Mouse (Mus musculus) embryonic facial prominence, embryonic 13.5 days (tissue): ENCODE measurements at regions not wholly inside any gene's neighbourhood (a gene's known extent, or its start where the extent isn't known, plus 50 kb on each side); places are given as distances from the start of the nearest gene placed in this dataset.
A peak's percentile ranks its signal among the peaks of the same experiment; 100 is the strongest.

Experiments used
- ATAC-seq: fragments of 200-750 bp; cut with Nextera tagmentation; 2 replicates; pipeline ENCODE4 v1.8.0; 2017; ENCODE audit warnings: low read depth; ENCODE audit not compliant: insufficient number of reproducible peaks, insufficient read depth, low FRiP score, low TSS enrichment
- H3K27ac ChIP-seq: fragments of 300-500 bp; sonication (generic); 2 replicates; pipeline ENCODE4 v1.5.1; 2015; ENCODE audit warnings: moderate library complexity, mild to moderate bottlenecking, inconsistent platforms
- H3K27me3 ChIP-seq: fragments of 300-500 bp; sonication (generic); 2 replicates; pipeline ENCODE4 v1.6.1; 2015; ENCODE audit warnings: mild to moderate bottlenecking, inconsistent platforms
- H3K36me3 ChIP-seq: fragments of 300-500 bp; sonication (generic); 2 replicates; pipeline ENCODE4 v1.6.1; 2015; ENCODE audit warnings: mild to moderate bottlenecking, inconsistent platforms
- H3K4me1 ChIP-seq: fragments of 300-500 bp; sonication (generic); 2 replicates; pipeline ENCODE4 v1.6.1; 2015; ENCODE audit warnings: inconsistent platforms
- H3K4me2 ChIP-seq: fragments of 300-500 bp; sonication (generic); 2 replicates; pipeline ENCODE4 v1.6.1; 2015; ENCODE audit warnings: moderate library complexity, mild to moderate bottlenecking, inconsistent platforms
- H3K4me3 ChIP-seq: fragments of 300-500 bp; sonication (generic); 2 replicates; pipeline ENCODE4 v1.5.1; 2015; ENCODE audit warnings: mild to moderate bottlenecking, inconsistent platforms
- H3K9ac ChIP-seq: fragments of 300-500 bp; sonication (generic); 2 replicates; pipeline ENCODE4 v1.6.1; 2015; ENCODE audit warnings: mild to moderate bottlenecking, inconsistent platforms
- H3K9me3 ChIP-seq: fragments of 300-500 bp; sonication (generic); 2 replicates; pipeline ENCODE4 v1.6.1; 2016; ENCODE audit warnings: inconsistent platforms
- WGBS: fragments of 180-500 bp; shearing (Covaris S2); methylation state at CpG from one replicate; pipeline ENCODE4 v1.1.7; 2015; ENCODE audit warnings: mixed read lengths; 5-methylcytosine and 5-hydroxymethylcytosine counted together

DNA sequence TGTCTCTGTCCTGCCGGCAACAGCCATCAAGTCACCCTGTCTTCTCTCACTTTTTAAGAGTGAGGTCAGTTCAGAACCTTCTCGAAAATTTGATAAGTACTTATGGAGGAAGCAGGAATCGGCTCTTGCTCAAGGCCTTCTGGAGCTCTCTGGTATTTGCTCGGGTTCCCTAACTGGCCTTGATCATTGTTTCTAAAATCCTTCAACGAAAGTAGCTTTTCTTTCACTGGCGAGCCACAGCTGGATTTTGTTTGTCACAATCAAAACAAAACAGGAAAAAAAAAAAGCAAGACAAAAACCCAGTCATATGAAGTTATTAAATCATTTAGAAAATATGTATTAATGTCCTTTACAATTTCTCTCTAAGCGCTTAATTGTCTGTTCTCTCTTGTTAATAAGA is 156.6 kb upstream of the Tex13c2 start:
- WGBS = 64% methylated on average over 7 of the region's 7 CpGs
- no peak for ATAC-seq

DNA sequence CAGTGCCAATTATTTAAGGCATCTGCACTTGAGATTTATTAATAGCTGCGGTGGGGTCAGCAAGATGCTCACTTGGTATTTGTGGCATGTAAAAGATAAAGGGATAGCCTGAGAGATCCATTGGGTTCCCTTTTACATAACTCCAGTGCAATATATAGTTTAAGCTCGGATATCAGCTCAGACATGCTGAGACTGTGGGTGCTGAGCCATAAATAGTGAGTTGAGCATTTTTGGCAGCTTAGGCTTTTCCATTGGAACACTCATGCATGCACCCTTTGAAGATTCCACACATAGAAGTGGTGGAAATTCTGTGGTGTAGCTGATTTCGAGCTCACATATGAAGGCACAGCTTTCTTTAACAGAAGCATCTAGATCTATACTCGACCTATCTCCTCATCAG is 155.9 kb upstream of the Tex13c2 start:
- Histone ChIP-seq H3K9me3 (no peaks in the 10 kb centered on the region), H3K27me3 (no peaks in the 10 kb centered on the region), H3K4me2 (no peak overlapping the region), H3K36me3 (no peaks in the 10 kb centered on the region), H3K4me1 (no peaks in the 10 kb centered on the region), H3K4me3 (no peak overlapping the region), H3K9ac (no peak overlapping the region), H3K27ac (no peak overlapping the region)
- ATAC-seq = no peak
- WGBS = 63% methylated on average over 4 of the region's 4 CpGs

More for the DNA sequence above, 156.6 kb upstream of the Tex13c2 start:
- H3K36me3 ChIP-seq = no peaks in the 10 kb centered on the region
- no peak overlapping the region for H3K4me3 ChIP-seq
- H3K9me3 ChIP-seq = no peaks in the 10 kb centered on the region
- H3K4me1 ChIP-seq = no peaks in the 10 kb centered on the region
- H3K4me2 ChIP-seq = no peak overlapping the region
- no peak overlapping the region for H3K27ac ChIP-seq
- H3K27me3 ChIP-seq = no peaks in the 10 kb centered on the region
- no peak overlapping the region for H3K9ac ChIP-seq

DNA sequence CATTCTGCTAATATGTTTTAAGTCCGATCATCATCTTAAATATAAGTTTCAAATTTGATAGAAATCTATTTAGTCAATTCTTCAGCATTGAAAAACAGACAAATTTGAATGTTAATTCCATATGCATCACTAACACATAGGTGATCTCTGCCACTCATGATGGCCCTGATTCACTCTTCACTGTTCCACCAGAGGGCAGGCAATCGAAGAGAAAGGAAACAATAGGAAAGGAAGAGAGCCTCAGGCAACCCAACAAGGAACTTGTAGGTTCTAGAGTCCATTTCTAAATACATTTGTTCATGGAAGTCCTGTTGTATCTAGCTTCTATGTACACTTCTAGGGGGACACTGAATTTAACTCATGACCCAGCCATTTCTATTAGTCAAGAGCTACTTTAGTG is 154.7 kb upstream of the Tex13c2 start:
- H3K27me3 ChIP-seq = no peaks in the 10 kb centered on the region
- H3K36me3 ChIP-seq = no peaks in the 10 kb centered on the region
- H3K4me3 ChIP-seq = no peak overlapping the region
- H3K4me1 ChIP-seq = no peaks in the 10 kb centered on the region
- no peak overlapping the region for H3K9ac ChIP-seq
- 91% methylated on average over 2 of the region's 2 CpGs for WGBS
- no peak overlapping the region for H3K4me2 ChIP-seq
- no peak overlapping the region for H3K27ac ChIP-seq
- no peaks in the 10 kb centered on the region for H3K9me3 ChIP-seq
- no peak for ATAC-seq

DNA sequence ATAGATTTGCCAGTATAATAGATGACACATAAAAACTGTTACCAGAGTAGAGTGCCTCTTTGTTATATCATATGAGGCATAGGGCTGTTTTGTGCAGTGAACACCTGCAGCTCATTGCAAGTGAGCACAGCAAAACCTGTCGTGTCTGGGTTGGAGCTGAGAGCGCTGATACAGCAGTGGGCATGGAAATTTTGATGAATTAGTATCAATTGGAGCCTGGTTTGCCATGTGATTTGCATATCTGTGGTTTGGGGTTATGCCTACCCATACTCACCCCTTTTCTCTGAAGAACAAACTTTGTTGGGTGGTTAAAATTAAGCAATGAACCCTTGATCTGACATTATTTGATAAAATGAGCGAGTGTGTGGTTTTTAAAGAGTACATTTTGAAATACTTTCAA is 152.7 kb upstream of the Tex13c2 start:
- Histone ChIP-seq H3K27me3 (no peaks in the 10 kb centered on the region), H3K27ac (no peak overlapping the region), H3K4me1 (no peaks in the 10 kb centered on the region), H3K9ac (no peak overlapping the region), H3K4me3 (no peak overlapping the region), H3K9me3 (no peaks in the 10 kb centered on the region), H3K36me3 (no peaks in the 10 kb centered on the region), H3K4me2 (no peak overlapping the region)
- no peak for ATAC-seq
- WGBS = 80% methylated on average over 3 of the region's 3 CpGs

DNA sequence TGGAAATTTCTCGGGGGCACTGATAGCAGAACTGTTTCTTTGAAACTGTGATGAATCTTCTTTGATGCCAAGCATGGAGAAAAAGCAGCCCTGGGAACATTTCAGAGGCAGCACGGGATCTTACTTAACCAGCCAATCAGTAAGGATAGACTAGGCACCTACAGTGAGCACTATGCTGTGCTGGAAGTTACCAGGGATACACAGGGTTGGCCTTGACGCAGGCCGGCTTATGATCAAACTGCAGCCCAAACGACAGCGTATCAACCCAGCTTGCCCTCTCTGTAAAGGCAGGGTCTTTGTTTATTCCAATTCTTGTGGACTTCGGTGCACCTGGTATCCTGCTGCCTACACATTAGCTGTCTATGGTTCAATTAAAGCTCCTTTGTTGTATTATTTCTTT is 147.1 kb upstream of the Tex13c2 start:
- no peak overlapping the region for H3K27ac ChIP-seq
- H3K4me2 ChIP-seq = no peak overlapping the region
- H3K4me3 ChIP-seq = no peak overlapping the region
- H3K9me3 ChIP-seq = no peaks in the 10 kb centered on the region
- no peaks in the 10 kb centered on the region for H3K36me3 ChIP-seq
- no peak for ATAC-seq
- H3K27me3 ChIP-seq = no peaks in the 10 kb centered on the region; the same call in 1 of the 2 replicates
- 55% methylated on average over 7 of the region's 7 CpGs for WGBS
- H3K4me1 ChIP-seq = no peaks in the 10 kb centered on the region
- no peak overlapping the region for H3K9ac ChIP-seq

DNA sequence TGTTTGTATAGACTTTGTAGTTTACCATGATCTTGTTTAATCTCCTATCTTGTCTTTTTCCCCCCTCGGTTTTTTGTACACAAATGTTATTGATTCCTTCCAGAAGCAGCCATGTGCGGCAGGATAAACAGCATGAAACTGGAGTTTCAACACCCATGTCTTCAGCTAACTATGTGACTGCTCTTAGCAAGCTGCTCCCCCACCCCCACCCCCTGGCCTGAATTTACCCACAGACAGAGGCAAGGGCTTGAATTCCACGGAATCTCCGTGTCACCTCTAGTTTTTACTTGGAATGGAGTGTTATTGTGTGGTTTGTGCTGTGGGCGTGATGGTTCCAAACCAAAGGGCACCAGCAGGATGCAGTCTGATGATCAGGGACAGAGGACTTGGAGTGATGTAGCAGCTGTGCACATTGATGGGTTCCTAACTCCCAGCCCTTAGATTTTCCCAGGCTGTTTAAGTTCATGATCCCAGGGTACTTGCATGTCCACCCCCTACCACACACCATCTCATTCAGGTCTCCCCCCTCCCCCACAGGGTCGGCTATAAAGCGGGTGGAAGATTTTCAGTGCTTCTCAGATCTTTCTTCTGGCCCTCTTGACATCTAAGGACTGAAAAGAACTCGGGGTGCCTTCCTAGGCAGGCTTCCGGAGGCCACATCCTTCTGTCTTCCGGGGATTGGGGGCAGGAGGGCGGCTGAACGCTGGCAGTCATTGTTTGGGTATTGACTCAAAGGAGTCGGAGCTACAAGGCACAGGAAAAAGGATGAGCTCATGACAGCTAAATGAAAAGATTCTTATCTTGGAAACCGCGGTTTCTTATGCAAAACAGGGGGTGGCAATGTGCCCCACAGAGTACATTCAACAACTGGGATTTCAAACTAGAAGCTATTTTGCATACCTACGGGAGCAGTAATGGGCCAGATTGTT is 146.3 kb upstream of the Tex13c2 start:
- ATAC-seq = no peak
- H3K27me3 ChIP-seq = no peaks in the 10 kb centered on the region; the same call in 1 of the 2 replicates
- H3K36me3 ChIP-seq = no peaks in the 10 kb centered on the region
- no peak overlapping the region for H3K27ac ChIP-seq
- H3K9me3 ChIP-seq = no peaks in the 10 kb centered on the region
- H3K4me3 ChIP-seq = no peak overlapping the region
- no peaks in the 10 kb centered on the region for H3K4me1 ChIP-seq
- H3K4me2 ChIP-seq = peak overlapping the region; percentile 9; the same call in 1 of the 2 replicates
- WGBS = 23% methylated on average over 16 of the region's 16 CpGs
- H3K9ac ChIP-seq = no peak overlapping the region

DNA sequence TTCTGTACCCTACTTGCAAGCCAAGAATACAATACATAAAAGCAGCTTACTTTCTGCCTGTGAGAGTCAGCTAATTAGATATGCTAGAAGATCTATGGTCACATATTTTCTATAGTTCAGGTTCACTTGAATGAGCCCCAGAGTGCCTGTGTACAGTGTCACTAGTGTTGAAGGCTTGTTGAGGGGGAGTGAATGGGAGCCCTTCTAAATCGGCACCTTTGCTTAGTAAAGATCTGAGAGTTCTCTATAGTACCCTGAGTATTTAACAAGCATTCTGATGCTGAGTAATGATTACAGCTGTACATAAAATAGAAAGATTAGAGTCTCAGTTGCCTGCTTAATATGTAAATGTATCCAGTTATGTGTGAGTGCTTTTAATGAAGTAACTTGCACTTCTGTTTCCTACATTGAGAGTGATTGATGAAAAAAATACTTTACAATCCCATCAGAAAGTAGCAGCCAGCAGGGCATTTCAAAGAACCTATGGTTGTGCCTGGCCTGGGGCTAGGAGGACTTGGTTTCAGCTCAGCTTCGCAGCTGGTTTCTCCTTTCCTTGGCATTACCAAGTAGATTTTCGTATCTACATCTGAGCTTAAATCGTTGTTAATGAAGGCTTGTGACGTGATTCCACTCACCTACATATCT is 136.8 kb upstream of the Tex13c2 start:
- Histone ChIP-seq H3K4me1 (no peaks in the 10 kb centered on the region), H3K27me3 (no peaks in the 10 kb centered on the region), H3K27ac (no peak overlapping the region), H3K9ac (no peak overlapping the region), H3K4me3 (no peak overlapping the region), H3K36me3 (no peaks in the 10 kb centered on the region), H3K9me3 (no peaks in the 10 kb centered on the region), H3K4me2 (no peak overlapping the region)
- ATAC-seq = no peak
- 64% methylated on average over 5 of the region's 5 CpGs for WGBS

DNA sequence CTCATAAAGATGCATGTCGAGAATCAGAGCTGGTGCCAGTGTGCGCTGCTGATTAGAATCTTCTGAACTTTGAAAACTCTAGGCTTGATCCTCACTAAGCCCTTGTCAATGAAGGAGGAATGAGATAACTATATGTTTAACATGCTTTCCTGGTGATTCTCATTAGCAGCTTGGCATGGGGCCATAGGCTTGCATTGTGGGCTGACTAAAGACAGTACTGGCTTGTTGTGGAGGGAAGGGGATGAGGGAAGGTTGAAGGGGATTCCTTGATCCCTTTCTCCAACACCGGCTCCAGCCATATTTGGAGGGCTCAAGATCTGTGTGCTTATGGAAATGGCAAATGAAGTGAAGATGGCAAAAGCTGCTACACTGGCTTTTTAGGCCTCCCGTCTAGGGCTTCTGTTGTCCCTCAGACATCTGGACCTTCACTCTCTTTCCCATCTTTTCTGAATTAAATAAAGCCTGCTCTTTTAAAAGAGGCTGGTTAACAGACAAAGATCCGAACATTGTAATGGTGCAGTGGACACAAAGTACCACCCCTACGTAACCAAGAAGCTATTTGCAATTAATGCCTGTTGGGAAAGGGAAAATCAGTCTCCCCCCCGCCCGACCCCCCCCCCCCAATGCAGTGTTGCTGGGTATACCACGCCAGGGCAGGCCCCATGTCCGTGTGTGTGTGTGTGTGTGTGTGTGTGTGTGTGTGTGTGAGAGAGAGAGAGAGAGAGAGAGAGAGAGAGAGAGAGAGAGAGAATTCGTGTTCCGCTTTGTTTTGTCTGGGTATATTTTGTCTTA is 129.9 kb upstream of the Tex13c2 start:
- Histone ChIP-seq H3K4me1 (no peaks in the 10 kb centered on the region), H3K27me3 (no peaks in the 10 kb centered on the region), H3K4me3 (peak overlapping the region; percentile 31; the same call in 1 of the 2 replicates), H3K36me3 (no peaks in the 10 kb centered on the region), H3K9ac (no peak overlapping the region), H3K27ac (no peak overlapping the region), H3K4me2 (peak overlapping the region; percentile 55), H3K9me3 (no peaks in the 10 kb centered on the region)
- no peak for ATAC-seq
- WGBS = 40% methylated on average over 10 of the region's 12 CpGs

DNA sequence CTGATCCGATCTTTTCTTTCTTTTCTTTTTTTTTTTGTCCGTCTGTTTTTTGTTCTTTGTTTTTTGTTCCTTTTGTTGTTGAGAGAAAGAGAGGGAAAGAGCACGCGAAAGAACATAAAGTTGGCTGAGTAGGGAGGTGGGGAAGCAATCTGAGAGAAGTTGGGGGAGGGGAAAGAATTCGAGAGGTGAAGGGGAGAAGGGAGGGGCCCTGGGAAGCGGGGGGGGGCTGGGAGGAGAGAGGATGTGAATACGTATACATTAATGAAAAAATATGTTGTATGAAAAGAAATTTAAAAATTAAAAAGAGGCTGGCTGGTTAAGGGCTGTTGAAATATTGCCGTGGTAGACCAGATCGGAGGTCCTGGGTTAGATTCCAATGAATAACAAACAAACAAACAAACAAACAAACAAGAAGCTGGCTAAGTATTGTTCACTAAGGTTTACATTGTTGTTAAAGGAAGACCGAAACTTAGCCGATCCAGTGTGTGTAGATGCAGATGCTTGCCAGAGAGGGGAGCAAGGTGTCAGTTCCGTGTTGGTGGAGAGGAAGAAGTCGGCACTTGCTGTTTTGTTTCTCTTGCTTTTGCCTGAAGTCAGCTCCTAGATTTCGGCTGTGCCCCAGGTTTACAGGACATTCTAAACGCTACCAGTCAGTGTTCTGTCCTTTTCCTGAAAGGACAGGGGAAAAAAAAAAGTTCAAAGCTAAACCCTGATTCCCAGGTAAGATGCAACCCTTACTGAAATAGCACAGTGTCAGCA is 129.1 kb upstream of the Tex13c2 start:
- H3K36me3 ChIP-seq = no peaks in the 10 kb centered on the region
- H3K4me2 ChIP-seq = peak overlapping the region; percentile 55
- H3K9ac ChIP-seq = 0 out of 2 replicates have a peak overlapping the region, but pooled peaks have one; percentile 37
- no peaks in the 10 kb centered on the region for H3K4me1 ChIP-seq
- H3K27ac ChIP-seq = no peak overlapping the region
- H3K4me3 ChIP-seq = peak overlapping the region; percentile 31
- H3K9me3 ChIP-seq = no peaks in the 10 kb centered on the region
- H3K27me3 ChIP-seq = no peaks in the 10 kb centered on the region
- WGBS = 26% methylated on average over 13 of the region's 15 CpGs
- no peak for ATAC-seq

DNA sequence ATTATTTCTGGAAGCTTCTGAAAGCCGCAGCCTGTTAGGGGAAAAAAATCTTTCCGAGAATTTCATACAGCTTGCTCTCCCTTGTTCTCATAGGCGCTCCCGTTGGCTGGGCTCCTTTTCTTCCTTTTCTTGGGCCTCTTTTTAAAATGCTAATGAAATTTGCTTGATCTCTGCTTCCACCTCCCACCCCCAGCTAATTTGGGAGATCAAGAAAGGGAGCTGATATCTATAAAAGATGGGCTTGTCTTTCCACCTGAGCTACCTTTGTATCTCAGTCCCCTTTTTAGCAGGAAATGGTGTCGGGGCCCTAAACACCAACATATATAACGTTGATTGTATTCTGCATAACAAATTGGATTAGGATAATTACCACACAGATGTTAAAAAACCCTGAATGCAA is 128.5 kb upstream of the Tex13c2 start:
- Histone ChIP-seq H3K4me1 (no peaks in the 10 kb centered on the region), H3K4me3 (peak overlapping the region; percentile 31), H3K4me2 (peak overlapping the region; percentile 55), H3K9me3 (no peaks in the 10 kb centered on the region), H3K36me3 (no peaks in the 10 kb centered on the region), H3K27ac (no peak overlapping the region), H3K27me3 (no peaks in the 10 kb centered on the region), H3K9ac (0 out of 2 replicates have a peak overlapping the region, but pooled peaks have one; percentile 37)
- 21% methylated on average over 6 of the region's 6 CpGs for WGBS
- ATAC-seq = no peak
